ENCODE assay signal across 11 mouse cellular contexts in genomic region chr8:92581051-92581450, GRCm38 (mm10).
A peak's percentile ranks its signal among the peaks of the same experiment; 100 is the strongest.
DNase-seq lines count a peak whose midpoint lies in the region.
"Had no signal": no experiment of that assay in that cellular context is flagged by ENCODE, and none has a peak within 500 bp of the region (broad histone marks: within the 10 kb centered on the region; RNA-seq: fewer than 3 reads in every experiment).

No protein-coding gene starts in this region.

- peak; percentile 12 for DNase-seq in heart, adult 11 months
- no peak for DNase-seq in heart, adult 18-20 months
- peak; percentile 9 for DNase-seq in testis, postnatal 10 days (ENCODE audit: low spot score)
- no peak for DNase-seq in testis, postnatal 14 days (ENCODE audit: low spot score)
- peak; percentile 63 for DNase-seq in lung, postnatal 36 days
- no peak for DNase-seq in layer of hippocampus, postnatal 25 days (ENCODE audit: extremely low spot score in 1 of 2, low spot score in 1 of 2)
- DNase-seq: adrenal gland, adult 2 months; cerebellum, adult 11 months; cerebellum, adult 8-10 months; cerebellum, postnatal 25 days; gastrocnemius, postnatal 10 days had no signal

Comparison
In these comparisons a context has a peak if more than half of its experiments do, and no peak if none do; other contexts are left out.
1. DNase-seq: peak in heart, adult 11 months (single experiment), testis, postnatal 10 days (single experiment) and lung, postnatal 36 days (single experiment); none in heart, adult 18-20 months (0 of 2), testis, postnatal 14 days (single experiment) and layer of hippocampus, postnatal 25 days (0 of 2).